Mouse (Mus musculus): ENCODE data around the gene Krt27.
A peak's percentile ranks its signal among the peaks of the same experiment; 100 is the strongest.

Krt27 gene

DNA sequence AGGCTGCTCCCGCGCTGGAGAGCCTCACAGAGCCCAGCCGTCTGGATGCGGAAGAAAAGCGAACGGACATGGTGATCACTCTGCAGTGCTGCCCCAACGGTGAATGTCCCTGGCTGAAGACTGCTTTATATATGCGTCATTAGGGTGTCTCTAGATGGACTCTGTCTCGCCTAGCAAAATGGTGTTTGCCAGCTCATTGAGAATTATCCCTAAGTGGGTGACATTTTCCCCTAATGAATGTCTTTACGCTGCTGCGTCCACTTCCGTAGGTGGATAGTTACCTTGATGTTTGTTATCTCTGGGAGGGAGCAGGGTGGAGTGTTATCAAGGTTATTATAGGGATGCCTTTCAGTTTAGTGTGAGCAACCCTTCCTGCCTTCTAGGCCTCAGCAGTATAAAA, at the start of gene Krt27:
Gene Krt27 (minus strand): TSS at position 101 of the 400 bp plus-strand sequence.
- DNase-seq (ENCODE audit: low spot score) = no peak

DNA sequence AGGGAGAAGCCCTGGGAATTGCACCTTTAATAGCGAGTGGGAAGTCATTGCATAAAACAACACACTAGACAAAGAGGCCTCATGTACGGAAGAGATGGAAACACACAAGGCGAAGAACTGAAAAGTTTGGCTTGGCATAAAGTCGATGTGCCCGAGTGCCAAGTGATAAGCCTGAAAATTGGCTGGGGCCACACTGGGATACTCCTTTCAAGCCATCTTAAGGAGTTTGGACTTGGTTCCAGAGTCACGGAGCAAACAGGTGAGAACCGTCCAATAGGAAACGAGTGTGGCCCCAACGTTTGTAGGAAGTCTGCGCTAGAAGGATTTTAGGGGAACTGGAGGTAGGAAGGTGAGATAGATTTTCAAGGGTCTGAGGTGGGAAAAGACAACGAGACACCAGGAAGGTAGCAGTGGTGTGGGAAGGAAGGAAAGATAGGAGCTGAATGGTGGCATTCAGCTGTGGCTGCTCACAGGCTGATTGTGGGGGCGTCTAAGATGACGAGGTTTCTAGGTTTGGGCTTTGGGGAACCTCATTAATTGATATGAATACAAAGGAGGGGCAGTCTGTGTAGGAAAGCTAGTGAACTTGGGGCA, 49.1 kb upstream of the Krt27 start:
- no peak for DNase-seq (ENCODE audit: low spot score)

DNA sequence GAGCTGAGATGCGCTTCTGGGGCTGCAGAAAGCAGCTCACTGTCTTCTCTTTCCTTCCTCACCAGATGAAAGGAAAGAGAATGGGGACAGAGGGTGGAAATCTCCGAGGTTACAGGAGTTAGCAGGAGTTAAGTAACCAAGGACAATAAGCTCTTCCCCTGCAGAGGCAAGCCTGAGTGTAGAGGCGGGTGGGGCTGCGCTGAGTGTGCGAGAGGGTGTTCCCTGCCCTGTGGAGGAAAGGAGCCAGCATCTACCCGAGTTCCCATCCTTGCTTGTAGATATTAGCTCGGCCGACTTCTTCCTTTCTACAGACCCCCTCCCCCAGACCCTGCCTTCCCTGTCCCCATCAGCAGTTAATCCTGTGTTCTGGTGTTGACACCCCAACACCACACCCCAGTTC, 47.9 kb upstream of the Krt27 start:
- no peak for DNase-seq (ENCODE audit: low spot score)

DNA sequence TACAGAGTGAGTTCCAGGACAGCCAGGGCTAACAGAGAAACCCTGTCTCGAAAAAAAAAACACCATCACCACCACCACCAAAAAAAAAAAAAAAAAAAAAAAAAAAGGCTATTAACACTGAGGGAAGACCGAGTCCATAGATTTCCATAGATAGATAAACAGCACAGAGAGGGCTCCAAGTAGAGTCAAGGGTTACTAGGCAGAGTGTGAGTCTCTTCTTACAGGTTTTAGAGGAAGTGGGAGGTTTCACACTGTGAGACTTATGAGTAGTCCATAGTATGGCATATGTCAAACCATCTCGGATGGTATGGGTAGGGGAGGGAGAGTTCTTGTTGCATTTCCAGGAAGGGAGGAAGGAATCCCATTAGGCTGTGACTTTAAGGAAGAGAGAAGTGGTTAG, 47.2 kb upstream of the Krt27 start:
- no peak for DNase-seq (ENCODE audit: low spot score)

DNA sequence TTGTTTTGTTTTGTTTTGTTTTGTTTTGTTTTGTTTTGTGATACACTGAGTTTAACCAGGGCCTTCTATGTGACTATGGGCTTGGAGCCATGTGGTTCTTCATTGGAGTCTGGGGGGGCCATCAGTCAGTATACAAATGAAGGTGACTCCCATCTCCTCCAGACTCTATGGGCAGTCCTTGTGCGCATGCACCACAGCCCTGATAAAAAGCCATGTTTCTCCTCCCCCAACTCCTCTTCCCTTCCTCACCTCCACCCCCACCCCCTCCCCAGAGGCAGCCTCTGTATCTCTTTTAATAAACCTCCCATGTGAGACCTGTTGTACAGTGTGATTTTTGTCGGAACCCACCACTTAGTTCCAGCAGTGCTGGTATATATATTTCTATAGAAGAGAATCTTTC, 45.8 kb upstream of the Krt27 start:
- no peak for DNase-seq (ENCODE audit: low spot score)

DNA sequence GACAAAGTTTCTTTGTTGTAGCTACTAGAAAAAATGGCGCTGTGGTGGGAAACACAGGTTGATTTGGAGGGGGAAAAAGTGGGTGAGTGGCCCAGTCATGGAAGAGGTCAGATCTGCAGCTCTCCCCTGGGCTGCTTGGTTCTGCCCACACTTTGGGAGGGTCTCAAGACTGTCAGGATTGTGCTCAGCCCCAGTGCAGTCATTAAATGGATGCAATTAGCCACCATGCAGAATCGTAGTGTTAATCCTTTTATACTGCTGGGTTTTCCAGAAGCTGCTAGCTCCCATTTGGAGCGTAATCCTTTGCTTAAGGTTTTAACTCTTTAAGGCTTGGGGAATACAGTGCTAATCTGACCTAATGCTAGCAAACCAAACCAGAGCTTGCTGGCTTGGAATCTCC, 45.1 kb upstream of the Krt27 start:
- DNase-seq (ENCODE audit: low spot score) = no peak

DNA sequence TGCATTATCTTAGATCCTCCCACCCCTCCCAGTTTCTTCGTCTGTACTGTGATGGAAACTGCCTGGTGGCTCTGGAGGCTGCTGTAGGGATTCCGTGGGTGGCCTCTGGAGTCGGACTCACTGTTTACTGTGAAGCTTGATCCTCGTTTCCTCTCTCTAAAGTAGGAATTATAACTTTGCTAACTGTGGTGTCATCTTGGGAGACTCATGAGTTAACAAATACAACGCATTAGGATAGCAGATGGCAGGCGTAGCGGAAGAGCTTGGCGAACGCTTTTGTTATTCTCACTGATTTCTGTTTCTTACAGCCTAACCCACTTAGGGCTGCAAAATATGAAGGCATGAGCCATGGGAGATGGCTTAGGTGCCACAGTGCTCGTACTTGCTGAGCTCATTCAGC, 41.6 kb upstream of the Krt27 start:
- no peak for DNase-seq (ENCODE audit: low spot score)

DNA sequence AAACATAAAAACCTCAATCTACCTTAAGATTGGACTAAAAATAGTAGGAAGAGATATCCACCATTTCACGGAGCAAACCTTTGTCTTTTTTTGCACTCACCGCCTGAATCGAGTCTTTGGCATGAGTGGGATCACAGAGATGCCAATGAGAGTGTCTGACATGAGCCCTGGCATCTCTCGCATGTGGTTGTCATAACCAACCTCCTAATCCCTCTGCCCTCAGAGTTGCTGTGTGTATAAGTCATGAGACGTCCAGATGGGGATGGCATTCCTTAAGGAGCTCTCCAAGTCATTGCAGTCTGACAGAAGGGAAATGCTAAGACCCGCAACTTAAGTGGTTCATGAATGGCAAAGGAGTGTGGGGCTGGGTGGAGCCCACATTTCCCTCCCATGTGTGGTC, 40.5 kb upstream of the Krt27 start:
- no peak for DNase-seq (ENCODE audit: low spot score)

DNA sequence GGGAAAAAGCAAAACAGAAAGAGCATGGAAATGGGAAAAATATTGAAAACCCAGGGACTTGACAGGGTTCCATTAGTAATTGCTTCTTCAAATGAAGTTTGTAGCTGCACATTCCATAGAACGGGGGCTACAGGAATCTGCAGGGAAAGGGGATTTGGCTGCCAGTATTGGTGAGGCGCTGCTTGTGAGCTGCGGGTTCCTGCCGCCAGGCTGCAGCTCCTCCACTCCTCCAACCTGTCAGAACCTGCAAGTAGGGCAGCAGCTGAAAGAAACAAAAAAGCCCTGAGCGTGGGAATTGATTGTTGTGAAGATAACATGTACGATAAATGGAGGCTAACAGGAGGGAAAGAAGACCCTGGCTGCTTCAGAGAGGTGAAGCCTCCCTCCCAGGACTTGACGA, 40.0 kb upstream of the Krt27 start:
- no peak for DNase-seq (ENCODE audit: low spot score)

DNA sequence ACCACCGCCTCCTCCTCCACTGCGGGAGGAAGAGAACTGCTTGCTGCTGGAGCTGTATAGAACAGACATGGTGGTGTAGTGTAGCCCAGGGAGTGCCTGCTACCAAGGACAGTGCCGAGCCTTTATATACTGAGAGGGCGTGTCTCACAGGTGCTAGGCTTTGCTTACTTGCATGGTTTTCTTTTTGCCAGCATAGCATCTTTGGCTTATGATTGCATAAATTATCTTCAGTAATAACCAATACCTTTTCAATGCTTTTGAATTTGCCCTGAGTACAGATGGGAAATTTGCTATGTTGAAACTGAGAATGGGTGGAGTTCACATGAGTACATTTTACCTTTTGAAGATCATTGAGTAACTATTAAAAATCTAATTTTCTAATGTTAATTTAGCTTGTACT, 38.4 kb upstream of the Krt27 start, which contains the start of gene Krt10:
Gene Krt10 (minus strand): TSS at position 101 of the 400 bp plus-strand sequence.
- no peak for DNase-seq (ENCODE audit: low spot score)

DNA sequence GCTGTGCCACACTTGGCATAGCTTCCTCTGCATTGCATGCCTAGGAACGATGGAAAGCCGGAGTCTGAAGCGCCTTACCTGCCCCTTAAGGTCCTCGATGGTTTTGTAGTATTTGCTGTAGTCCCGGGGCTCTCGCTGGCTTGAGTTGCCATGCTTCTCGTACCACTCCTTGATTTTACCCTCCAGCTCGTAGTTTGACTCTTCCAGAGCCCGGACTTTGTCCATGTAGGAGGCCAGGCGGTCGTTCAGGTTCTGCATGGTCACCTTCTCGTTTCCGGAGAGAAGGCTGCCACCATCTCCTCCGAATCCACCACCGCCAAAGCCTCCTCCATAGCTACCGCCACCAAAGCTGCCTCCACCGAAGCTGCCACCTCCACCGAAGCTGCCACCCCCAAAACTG, 37.8 kb upstream of the Krt27 start:
- no peak for DNase-seq (ENCODE audit: low spot score)

DNA sequence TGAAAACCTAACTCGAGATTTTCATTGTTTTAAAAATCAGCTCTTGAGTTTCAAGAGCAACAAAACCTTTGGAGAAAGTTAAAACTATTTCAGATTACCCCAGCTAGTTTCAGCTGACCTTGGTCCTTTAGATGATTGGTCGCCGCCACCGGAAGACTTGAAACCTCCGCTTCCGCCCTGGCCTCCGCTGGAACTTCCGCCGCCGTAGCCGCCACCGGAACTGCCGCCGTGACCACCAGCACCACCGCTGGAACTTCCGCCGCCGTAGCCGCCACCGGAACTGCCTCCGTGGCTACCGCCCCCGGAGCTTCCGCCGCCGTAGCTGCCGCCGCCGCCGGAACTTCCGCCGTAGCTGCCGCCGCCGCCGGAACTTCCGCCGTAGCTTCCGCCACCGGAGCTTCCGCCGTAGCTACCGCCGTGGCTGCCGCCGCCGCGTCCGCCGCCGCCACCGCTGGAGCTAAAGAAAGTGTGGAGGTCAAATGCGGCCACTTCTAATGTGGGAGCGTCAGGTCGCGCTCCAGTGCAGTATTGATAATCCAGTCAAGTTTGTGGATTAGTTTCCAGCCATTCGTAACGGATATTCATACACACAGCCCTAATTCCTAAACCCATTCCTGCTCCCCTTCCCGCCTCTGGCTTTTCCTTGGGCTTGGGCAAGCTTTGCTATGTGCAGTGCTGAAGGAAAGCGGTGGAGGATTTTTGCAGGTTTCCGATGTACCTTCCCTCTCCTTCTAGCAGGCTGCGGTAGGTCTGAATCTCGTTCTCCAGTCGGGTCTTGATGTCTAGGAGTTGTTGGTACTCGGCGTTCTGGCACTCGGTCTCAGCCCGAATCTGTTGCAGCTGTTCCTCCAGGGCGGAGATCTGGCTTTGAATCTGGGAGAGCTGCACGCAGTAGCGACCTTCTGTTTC, 35.2 kb upstream of the Krt27 start:
- DNase-seq (ENCODE audit: low spot score) = peak; percentile 50

DNA sequence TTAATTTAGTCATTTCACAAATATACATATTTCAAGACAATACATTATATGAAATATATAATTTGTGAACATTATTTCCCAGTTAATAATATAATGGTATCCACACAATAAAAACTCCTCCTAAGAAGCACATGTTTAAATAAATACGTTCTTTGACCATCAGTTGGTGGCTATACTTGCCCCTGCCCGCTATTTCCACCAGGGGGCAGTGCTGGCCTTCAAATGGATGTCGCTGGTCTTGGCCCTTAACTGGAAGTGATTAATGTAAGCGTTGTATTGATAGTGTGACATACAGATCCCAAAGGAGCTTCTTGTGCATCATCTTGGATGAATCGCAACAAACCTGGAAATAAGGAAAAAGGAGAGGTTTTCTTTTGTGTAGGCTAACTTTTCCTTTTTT, 28.7 kb upstream of the Krt27 start:
- peak; percentile 75 for DNase-seq (ENCODE audit: low spot score)

DNA sequence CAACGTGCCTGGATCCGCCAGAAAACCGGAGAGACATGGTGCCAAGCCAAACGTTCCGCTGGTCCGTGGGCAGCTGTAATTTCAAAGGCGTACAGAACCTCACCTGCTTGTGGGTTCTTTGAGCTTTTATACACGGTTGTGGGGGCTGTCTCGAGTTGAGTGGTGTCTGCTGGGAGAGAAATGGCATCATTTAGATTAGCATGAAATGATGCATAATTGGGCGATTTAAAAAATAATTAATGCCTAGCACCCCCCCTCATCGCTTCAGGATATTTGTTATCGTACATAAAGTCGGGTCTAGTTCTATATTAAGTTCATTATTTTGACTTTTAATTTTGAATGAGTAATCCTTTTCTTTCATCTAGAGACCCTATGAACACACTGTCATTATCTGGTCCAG, 23.9 kb upstream of the Krt27 start, which contains the start of gene Krt28:
Gene Krt28 (minus strand): TSS at position 101 of the 400 bp plus-strand sequence.
- DNase-seq (ENCODE audit: low spot score) = no peak

DNA sequence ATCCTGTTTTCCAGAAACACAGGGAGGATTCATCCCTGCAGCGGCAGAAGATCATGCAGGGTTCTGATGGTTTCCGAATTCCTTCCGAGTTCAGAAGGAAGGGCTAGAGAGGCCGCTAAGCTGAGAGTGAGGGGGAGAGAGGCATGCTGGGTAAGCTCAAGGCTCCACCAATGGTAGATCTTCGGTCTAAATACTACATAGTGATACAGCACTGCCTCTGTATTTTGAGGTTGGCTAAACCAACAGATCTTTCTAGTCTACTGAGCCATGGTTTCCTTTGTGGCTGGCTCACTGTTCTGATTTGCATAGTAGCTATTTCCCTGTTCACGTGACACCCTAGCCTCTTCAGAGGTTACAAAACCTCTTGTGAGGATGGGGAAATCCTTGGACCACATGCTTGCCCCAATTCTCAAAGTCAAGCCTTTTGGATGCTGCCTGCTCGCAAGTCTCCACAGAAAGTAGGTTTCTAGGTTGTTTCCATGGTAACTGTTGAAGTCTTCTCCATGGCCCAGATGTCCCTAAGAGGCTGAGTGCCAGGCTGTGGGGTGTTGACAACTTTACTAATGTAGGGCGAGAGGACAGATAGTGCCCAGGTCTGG, 19.0 kb upstream of the Krt27 start:
- DNase-seq (ENCODE audit: low spot score) = no peak

DNA sequence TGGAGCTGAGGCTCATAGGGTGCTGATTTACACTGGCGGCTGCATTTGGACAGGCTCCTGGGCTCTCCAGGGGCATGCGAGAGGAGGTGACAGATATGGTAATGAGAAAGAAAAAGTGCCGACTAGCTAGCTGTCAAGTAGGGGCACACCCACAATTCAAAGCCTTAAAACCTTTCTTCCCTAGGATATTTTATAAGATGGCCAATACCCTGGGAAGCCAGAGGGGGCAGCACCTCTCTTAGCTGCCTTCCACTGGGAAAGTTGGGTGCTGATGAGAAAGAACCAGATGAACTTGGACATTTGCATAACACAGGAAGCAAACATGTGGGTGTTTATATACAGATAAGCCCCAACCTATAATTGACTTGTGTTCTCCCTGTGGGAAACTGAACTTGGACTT, 18.3 kb upstream of the Krt27 start:
- no peak for DNase-seq (ENCODE audit: low spot score)

DNA sequence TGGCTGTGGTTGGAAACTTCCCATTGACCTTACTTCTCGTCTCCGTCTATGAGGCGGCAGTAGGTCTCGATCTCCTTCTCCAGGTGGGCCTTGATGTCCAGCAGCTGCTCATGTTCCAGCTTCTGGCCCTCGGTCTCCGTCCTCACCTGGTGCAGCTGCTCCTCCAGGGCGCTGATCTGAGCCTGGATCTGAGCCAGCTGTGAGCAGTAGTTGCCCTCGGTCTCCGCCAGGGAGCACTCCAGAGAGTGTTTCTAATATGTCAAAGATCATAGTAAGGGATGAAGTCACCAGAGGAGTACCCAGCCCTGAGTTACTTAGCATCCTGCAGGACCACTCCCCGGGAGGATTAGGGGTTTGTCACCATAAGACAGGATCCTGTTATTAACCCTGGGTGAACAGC, 15.9 kb upstream of the Krt27 start:
- DNase-seq (ENCODE audit: low spot score) = no peak

DNA sequence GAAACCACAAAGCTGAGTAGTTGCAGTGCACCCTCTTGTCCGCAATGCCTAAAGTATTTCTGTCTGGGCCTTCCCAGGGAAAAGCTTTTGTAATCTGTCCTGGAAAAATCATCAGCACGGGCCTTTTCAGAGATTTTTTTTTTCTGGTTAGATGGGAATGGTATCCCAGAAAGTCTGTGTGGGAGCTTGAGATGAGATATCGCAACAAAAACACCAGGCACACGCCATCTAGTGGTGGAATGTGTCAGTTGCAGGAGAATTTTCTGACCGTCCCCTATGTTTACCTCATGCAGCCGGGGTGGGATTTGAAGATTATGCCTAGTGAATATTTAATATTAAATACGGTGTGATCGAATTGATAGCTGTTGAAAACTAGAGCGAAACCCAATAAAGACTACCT, 13.5 kb upstream of the Krt27 start:
- DNase-seq (ENCODE audit: low spot score) = peak; percentile 38

DNA sequence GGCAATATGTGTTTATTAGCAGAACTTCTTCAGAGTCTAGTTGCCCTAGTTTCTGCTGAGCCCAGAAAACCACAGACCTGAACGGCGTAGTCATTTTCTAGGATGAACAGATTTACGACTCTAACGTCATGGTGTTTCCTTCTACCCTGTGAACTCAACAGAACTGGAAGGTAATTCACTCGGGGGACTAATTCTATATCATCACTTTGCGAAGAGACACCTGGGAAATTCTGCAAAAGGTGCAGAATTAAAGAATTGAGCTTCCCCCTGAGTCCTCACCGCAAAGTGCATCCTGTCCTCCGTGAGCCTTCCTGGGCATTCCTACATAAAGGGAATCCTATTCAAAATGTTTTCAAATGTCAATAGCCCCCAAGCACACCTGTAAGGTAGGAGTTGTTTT, 10.5 kb upstream of the Krt27 start:
- no peak for DNase-seq (ENCODE audit: low spot score)

DNA sequence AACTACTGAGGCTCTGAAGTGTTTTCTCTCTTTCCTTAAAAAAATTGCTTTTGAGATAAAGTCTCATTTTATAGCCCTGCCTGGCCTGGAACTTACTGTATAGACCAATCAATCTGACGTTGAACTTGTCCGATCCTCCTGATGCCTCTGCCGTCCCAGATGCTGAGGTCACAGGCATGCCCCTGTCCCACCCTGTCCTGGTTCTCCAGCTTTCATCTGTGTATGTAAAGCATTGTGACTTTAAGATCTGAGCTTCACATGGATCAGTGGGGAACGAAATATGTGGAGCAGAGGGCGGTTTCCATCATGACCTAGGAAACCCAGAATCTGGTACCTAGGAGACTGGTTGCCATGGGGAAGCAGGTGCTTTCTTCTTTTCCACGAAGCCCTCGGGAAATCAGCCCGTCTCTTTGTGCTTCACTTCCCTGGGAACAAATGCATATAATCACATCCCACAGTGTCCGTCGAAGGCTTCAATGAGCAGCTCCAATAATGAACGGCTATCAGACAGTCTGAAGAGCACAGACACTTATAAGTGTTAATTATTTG, 11.5 kb downstream of the Krt27 start:
- DNase-seq (ENCODE audit: low spot score) = no peak

DNA sequence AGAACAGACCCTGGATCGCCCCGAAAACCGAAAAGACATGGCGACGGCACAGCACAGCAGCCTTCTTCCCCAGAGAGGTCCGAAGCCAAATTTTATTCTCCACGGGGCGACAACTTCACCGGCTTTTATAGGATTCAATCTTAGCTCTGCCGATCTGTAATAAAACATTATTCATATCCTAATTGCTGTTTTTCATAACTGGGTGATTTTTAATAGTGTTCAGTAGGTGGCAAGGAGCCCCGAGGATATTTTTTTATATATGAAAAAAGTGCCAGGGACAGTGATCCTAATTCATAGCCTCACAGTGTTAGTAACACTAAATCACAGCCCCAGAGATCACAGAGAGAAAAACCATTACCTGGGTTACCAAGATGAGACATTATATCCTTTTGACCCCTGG, 13.0 kb downstream of the Krt27 start, which contains the start of gene Krt26:
Gene Krt26 (minus strand): TSS at position 101 of the 400 bp plus-strand sequence.
- no peak for DNase-seq (ENCODE audit: low spot score)

DNA sequence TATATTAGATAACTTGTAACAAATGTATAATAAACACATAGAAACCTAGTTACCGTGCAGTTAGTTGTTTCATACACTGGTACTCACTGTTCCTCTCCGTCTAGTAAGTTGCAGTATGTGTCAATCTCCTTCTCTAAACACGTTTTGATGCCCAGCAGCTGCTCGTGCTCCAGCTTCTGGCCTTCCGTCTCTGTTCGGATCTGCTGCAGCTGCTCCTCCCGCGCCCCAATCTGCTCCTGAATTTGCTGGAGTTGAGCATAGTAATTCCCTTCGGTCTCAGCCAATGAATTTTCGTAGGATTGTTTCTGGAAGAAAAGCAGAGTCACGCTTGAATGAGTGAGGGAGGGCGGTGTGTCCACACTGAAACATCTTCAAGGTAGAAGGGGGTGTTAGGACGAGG, 17.5 kb downstream of the Krt27 start:
- peak; percentile 62 for DNase-seq (ENCODE audit: low spot score)

DNA sequence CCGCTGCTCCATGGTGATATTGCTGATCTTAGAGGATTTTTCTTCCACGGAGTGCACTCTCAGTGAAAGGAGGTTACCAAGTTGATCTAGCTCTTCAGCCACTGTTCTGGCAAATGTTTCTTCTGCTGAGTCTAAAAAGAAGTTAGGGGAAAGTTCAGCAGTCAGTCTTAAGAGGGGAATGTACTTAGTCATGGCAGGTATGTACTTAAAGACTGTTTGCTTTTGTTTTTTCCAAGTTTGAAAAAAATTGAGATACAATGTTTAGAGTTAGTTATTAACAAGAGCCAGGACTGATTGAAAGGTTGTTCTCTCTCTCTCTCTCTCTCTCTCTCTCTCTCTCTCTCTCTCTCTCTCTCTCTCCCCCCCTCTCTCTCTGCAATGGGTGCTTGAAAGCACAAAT, 21.2 kb downstream of the Krt27 start:
- DNase-seq (ENCODE audit: low spot score) = no peak

Data from layer of hippocampus, adult 9-10 months (tissue).